Mouse (Mus musculus): ENCODE measurements around the gene Prdm12.

- TF ChIP-seq CTCF (IDR thresholded peaks at IDR 0.05; ENCODE audit: borderline replicate concordance, insufficient read depth, low read length) (no peak), POLR2A (IDR thresholded peaks at IDR 0.05; ENCODE audit: low read depth, low read length) (no peak)
These were observed 14.4 kb downstream of the Prdm12 start for GRCm38 (mm10) chr2:31653971-31654853.
